In the genomic region with DNA sequence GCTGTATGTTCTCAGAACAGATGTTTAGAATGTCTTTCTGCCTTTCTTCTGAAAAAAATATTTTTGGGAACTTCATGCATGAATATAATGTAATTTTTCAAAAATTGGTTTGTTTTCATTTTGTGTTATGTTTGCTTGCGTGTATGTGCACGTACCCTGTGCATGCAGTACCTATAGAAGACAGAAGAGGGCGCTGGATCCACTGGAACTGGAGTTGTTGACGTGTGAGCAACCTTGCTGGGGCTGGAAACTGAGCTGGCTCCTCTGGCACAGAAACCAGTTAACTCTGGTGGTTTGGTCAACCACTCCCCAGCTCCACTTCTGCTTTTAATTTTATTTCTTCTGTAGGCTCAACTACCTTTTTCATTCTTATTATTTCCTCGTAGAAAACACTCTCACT, we compare ENCODE assay signal across 9 mouse cellular contexts.
DNase-seq lines count a peak whose midpoint lies in the region; TF ChIP-seq lines count a peak whose summit lies in the region.
"Had no signal": no experiment of that assay in that cellular context is flagged by ENCODE, and none has a peak within 500 bp of the region (broad histone marks: within the 10 kb centered on the region; RNA-seq: fewer than 3 reads in every experiment).

No protein-coding gene starts in this region.

- DNase-seq in cerebellum, postnatal 10 days, result peak; percentile 29 to 47
- no peak for DNase-seq in cerebellum, postnatal 36 days
- DNase-seq in lung, adult 2 months, result peak; percentile 4
- DNase-seq in lung, postnatal 25 days (ENCODE audit: low spot score), result no peak
- peak; percentile 0 for DNase-seq in c-Kit-positive CD71-positive TER-119-positive erythroid progenitor cells, embryonic 14.5 days (ENCODE audit: low spot score)
- DNase-seq in lung, postnatal 14 days, result peak; percentile 8
- DNase-seq in spleen, adult 12 weeks (ENCODE audit: low spot score), result no peak
- DNase-seq in MN1 (ENCODE audit: low spot score), result no peak
- DNase-seq: heart, adult 18-20 months had no signal

- no peak for TF ChIP-seq POLR2A in lung, adult 2 months (IDR thresholded peaks at IDR 0.05; ENCODE audit: borderline replicate concordance, extremely low read depth, low read depth, low read length)

- H3K4me3 ChIP-seq in lung, adult 2 months (replicated peaks; ENCODE audit: extremely low read depth, low read depth, low read length), result no peak overlapping the region

- WGBS in lung, adult 2 months, result 68% methylated on average over 5 of the region's 5 CpGs

- H3K4me1 ChIP-seq in lung, adult 2 months (ENCODE audit: control insufficient read depth, insufficient read depth, low read length), result no peaks in the 10 kb centered on the region

- peak; percentile 26; the same call in 1 of the 2 replicates for TF ChIP-seq CTCF in lung, adult 2 months (IDR thresholded peaks at IDR 0.05; ENCODE audit: insufficient read depth, low read length)

Comparison
In these comparisons a context has a peak if more than half of its experiments do, and no peak if none do; other contexts are left out.
1. DNase-seq: peak in cerebellum, postnatal 10 days (2 of 2), lung, adult 2 months (single experiment), c-Kit-positive CD71-positive TER-119-positive erythroid progenitor cells, embryonic 14.5 days (single experiment) and lung, postnatal 14 days (single experiment); none in cerebellum, postnatal 36 days (0 of 2), lung, postnatal 25 days (single experiment), spleen, adult 12 weeks (single experiment) and MN1 (single experiment).